Mouse (Mus musculus) left cerebral cortex, adult 11 months (tissue): Measurements from ENCODE around the gene Gm13272.
A peak's percentile ranks its signal among the peaks of the same experiment; 100 is the strongest.
"Not testable (repeated sequence)": the region's sequence is repeated elsewhere in the genome, so short reads cannot be mapped to it uniquely, and the experiment has no call there.

ENCODE experiments used
- DNase-seq: peaks from one replicate; pipeline ENCODE4 v3.0.0; 2022; ENCODE audit warnings: low spot score

The Gm13272 gene

DNA sequence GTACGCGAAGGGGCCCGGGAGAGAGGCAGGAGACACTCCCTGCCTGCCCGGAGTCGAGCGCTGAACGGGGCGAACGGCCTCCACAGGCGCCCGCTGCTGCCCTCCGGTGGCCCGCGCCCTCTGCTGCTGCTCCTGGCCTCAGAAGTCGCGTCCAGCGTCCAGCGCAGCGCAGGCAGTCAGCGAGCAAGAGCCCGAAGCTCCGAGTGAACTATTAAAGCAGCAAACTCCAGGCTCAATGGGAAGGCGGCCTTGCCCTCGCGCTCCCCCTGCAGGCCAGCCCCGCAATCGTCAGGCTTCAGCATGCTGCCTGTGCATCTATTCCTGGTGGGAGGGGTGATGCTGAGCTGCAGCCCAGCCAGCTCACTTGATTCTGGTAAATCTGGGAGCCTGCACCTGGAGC is 5.8 kb downstream of the Gm13272 start, which contains the start of gene Gm13276:
Gene Gm13276 (plus strand): TSS at position 301 of the 400 bp plus-strand sequence.
- DNase-seq, result not testable (repeated sequence)

DNA sequence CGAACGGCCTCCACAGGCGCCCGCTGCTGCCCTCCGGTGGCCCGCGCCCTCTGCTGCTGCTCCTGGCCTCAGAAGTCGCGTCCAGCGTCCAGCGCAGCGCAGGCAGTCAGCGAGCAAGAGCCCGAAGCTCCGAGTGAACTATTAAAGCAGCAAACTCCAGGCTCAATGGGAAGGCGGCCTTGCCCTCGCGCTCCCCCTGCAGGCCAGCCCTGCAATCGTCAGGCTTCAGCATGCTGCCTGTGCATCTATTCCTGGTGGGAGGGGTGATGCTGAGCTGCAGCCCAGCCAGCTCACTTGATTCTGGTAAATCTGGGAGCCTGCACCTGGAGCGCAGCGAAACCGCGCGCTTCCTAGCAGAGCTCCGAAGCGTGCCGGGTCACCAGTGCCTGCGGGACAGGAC is 8.8 kb downstream of the Gm13272 start, which contains the start of gene Gm13277:
Gene Gm13277 (plus strand): TSS at position 231 of the 400 bp plus-strand sequence.
- peak; percentile 41 for DNase-seq

DNA sequence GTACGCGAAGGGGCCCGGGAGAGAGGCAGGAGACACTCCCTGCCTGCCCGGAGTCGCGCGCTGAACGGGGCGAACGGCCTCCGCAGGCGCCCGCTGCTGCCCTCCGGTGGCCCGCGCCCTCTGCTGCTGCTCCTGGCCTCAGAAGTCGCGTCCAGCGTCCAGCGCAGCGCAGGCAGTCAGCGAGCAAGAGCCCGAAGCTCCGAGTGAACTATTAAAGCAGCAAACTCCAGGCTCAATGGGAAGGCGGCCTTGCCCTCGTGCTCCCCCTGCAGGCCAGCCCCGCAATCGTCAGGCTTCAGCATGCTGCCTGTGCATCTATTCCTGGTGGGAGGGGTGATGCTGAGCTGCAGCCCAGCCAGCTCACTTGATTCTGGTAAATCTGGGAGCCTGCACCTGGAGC is 11.6 kb downstream of the Gm13272 start, which contains the start of gene Gm13278:
Gene Gm13278 (plus strand): TSS at position 301 of the 400 bp plus-strand sequence.
- DNase-seq, result not testable (repeated sequence)

DNA sequence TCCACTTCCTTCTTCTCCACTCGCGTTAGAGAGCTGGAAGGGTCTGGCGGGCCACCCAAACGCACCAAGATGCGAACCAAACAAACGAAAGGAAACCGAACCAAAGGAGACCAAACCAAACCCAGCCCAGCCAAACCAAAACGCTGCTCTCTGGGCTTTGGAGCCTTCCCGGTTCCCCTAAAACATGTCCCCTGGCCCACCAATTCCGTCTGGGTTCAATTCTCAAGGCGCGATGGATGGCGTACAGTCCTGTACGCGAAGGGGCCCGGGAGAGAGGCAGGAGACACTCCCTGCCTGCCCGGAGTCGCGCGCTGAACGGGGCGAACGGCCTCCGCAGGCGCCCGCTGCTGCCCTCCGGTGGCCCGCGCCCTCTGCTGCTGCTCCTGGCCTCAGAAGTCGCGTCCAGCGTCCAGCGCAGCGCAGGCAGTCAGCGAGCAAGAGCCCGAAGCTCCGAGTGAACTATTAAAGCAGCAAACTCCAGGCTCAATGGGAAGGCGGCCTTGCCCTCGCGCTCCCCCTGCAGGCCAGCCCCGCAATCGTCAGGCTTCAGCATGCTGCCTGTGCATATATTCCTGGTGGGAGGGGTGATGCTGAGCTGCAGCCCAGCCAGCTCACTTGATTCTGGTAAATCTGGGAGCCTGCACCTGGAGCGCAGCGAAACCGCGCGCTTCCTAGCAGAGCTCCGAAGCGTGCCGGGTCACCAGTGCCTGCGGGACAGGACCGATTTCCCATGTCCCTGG is 14.5 kb downstream of the Gm13272 start, which contains the start of gene Gm13275:
Gene Gm13275 (plus strand): TSS at position 552 of the 740 bp plus-strand sequence.
- DNase-seq, result peak; percentile 43

DNA sequence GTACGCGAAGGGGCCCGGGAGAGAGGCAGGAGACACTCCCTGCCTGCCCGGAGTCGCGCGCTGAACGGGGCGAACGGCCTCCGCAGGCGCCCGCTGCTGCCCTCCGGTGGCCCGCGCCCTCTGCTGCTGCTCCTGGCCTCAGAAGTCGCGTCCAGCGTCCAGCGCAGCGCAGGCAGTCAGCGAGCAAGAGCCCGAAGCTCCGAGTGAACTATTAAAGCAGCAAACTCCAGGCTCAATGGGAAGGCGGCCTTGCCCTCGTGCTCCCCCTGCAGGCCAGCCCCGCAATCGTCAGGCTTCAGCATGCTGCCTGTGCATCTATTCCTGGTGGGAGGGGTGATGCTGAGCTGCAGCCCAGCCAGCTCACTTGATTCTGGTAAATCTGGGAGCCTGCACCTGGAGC is 17.4 kb downstream of the Gm13272 start, which contains the start of gene Gm13279:
Gene Gm13279 (plus strand): TSS at position 301 of the 400 bp plus-strand sequence.
- DNase-seq, result not testable (repeated sequence)

DNA sequence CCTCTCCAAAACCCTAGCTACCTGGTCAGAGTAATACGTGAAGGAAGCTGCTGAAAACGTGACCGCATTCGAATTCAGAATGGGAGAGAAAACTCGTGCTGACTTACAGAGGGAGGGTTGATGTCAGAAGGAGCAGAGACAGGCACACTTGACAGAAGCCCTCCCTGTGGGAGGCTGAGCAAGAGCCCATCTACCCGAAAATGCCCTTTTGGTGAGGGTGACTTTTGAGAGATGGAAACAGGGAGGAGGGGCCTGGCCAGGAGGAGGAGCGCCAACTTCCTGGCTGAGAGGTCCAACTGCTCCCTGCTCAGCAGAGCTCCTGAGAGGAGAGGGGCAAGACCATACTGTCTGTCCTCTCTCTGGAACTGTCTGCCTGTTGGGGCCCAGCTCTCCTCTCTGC is 19.7 kb downstream of the Gm13272 start, which contains the start of gene Gm13285:
Gene Gm13285 (plus strand): TSS at position 301 of the 400 bp plus-strand sequence.
- not testable (repeated sequence) for DNase-seq

DNA sequence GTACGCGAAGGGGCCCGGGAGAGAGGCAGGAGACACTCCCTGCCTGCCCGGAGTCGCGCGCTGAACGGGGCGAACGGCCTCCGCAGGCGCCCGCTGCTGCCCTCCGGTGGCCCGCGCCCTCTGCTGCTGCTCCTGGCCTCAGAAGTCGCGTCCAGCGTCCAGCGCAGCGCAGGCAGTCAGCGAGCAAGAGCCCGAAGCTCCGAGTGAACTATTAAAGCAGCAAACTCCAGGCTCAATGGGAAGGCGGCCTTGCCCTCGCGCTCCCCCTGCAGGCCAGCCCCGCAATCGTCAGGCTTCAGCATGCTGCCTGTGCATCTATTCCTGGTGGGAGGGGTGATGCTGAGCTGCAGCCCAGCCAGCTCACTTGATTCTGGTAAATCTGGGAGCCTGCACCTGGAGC is 23.3 kb downstream of the Gm13272 start, which contains the start of gene Gm13287:
Gene Gm13287 (plus strand): TSS at position 301 of the 400 bp plus-strand sequence.
- DNase-seq, result not testable (repeated sequence)

DNA sequence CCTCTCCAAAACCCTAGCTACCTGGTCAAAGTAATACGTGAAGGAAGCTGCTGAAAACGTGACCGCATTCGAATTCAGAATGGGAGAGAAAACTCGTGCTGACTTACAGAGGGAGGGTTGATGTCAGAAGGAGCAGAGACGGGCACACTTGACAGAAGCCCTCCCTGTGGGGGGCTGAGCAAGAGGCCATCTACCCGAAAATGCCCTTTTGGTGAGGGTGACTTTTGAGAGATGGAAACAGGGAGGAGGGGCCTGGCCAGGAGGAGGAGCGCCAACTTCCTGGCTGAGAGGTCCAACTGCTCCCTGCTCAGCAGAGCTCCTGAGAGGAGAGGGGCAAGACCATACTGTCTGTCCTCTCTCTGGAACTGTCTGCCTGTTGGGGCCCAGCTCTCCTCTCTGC is 25.6 kb downstream of the Gm13272 start, which contains the start of gene Gm13288:
Gene Gm13288 (plus strand): TSS at position 301 of the 400 bp plus-strand sequence.
- DNase-seq, result not testable (repeated sequence)

DNA sequence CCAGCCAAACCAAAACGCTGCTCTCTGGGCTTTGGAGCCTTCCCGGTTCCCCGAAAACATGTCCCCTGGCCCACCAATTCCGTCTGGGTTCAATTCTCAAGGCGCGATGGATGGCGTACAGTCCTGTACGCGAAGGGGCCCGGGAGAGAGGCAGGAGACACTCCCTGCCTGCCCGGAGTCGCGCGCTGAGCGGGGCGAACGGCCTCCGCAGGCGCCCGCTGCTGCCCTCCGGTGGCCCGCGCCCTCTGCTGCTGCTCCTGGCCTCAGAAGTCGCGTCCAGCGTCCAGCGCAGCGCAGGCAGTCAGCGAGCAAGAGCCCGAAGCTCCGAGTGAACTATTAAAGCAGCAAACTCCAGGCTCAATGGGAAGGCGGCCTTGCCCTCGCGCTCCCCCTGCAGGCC is 26.1 kb downstream of the Gm13272 start:
- not testable (repeated sequence) for DNase-seq

DNA sequence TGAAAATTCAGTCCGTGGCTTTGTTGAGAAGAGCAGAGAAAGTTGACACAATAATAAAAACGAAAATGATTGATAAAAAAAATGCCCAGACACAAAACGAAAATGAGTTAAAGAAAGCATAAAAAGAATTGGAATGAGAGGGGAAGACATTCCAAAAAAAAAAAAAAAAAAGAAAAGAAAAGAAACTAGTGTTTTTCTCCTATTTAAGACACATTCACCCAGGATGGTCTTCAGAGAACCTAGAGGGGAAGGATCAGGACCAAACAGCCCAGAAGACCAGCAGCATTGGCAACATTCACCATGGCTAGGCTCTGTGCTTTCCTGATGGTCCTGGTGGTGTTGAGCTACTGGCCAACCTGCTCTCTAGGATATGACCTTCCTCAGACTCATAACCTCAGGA is 36.3 kb downstream of the Gm13272 start, which contains the start of gene Ifna7:
Gene Ifna7 (plus strand): TSS at position 301 of the 400 bp plus-strand sequence.
- DNase-seq, result no peak

DNA sequence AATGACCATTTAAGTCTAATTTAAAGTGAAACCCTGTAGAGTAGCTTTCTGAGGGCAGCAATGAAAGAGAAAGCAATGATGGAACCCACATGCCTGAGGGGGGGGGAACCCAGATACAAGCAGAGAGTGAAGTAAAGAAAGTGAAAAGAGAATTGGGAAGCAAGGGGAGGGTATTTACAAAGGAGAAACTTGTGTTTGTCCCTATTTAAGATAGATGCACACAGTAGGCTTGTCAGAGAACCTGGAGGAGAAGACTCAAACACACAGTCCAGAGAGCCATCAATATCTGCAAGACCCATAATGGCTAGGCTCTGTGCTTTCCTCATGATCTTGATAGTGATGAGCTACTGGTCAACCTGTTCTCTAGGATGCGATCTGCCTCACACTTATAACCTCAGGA is 40.0 kb downstream of the Gm13272 start, which contains the start of gene Ifna11:
Gene Ifna11 (plus strand): TSS at position 301 of the 400 bp plus-strand sequence.
- no peak for DNase-seq

DNA sequence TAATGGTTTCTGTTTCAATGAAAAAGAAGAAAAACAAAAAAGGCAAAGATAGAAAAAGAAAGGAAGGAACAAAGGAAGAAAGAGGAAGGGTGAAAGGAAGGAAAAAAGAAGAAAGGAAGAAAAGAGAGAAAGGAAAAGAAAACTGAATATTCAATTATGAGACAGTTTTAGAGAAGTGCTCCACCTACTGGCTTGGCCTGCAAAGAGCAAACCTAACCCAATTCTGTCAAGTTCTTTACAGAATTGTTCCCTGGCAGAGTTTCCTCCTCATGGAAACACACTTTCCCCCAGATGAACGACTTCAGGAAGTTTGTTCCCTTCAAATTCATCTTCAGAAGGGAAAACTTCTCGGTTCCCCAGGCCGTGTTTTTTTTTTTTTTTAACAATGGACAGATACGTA is 43.3 kb downstream of the Gm13272 start:
- DNase-seq, result no peak

DNA sequence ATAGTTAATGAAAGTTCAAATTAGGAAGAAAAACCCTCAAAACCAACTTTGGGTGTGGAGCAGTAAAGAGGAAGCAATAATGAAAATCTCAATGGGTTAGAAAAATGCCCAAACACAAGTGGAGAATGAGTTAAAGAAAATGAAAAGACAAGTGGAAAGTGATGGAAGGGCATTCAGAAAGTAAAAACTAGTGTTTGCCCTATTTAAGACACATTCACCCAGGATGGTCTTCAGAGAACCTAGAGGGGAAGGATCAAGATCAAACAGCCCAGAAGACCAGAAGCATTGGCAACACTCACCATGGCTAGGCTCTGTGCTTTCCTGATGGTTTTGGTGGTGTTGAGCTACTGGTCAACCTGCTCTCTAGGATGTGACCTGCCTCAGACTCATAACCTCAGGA is 47.5 kb downstream of the Gm13272 start, which contains the start of gene Ifna6:
Gene Ifna6 (plus strand): TSS at position 301 of the 400 bp plus-strand sequence.
- not testable (repeated sequence) for DNase-seq
